Mouse (Mus musculus) testis, postnatal 14 days (tissue): ENCODE data around the gene Trdn.

Experiments used
- DNase-seq: peaks from one replicate; pipeline ENCODE4 v3.0.0; 2021; ENCODE audit warnings: low spot score

The Trdn gene

DNA sequence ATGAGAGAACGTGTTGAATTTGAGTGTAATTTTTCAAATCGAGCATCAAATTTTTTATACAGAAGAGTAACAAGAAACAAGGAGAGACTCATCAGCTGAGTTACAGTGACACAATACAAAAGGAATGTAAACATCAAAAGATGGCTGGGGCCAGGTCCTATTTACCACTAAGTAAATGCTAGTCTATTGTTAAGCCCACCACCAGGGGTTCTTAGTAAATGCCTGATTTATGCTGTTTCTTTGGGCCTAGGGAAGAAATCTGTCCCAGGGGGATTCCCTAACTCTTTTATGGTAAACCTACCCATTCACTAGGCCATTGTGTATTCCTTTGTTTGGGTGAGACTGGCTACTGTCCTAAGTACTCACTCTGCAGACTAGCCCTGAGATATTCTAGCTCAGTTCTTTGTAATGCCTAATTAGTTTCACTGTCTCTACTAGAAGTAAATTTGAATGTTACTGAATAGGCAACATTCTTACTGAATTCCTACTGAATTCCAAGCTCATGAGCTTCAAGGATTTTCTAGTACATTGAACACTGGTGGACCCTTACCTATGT is 295.2 kb downstream of the Trdn start:
- DNase-seq = no peak
